Mouse (Mus musculus) MEL (cell line): ENCODE results near the gene Dcpp3. TPM values are rescaled to one million over a fixed set of nuclear protein-coding genes. Genes with fewer than 3 reads are reported as not detected.
"Not testable (repeated sequence)": the region's sequence is repeated elsewhere in the genome, so short reads cannot be mapped to it uniquely, and the experiment has no call there.

Source experiments
- DNase-seq: peaks from one replicate; pipeline ENCODE4 v3.0.0; 2011; ENCODE audit warnings: low read depth, low spot score
- H3K27ac ChIP-seq: 2 replicates; pipeline ENCODE4 v1.5.1; 2012; ENCODE audit warnings: low read depth, mild to moderate bottlenecking, control low read depth, low read length, moderate library complexity; ENCODE audit not compliant: control insufficient read depth
- H3K27me3 ChIP-seq, 2 experiments: fragments of 150-350 bp in 1 of 2; sonication (generic) in 1 of 2; 2 replicates each; pipeline ENCODE4 v1.6.1; 2012; ENCODE audit warnings: low read length in 2 of 2, mild to moderate bottlenecking in 2 of 2, improper control_type of control experiment in 1 of 2, moderate library complexity in 1 of 2; ENCODE audit not compliant: insufficient read depth in 2 of 2, control insufficient read depth in 1 of 2
- H3K36me3 ChIP-seq, 2 experiments: 2 replicates each; pipeline ENCODE4 v1.6.1; 2012 to 2014; ENCODE audit warnings: low read length in 2 of 2, improper control_type of control experiment in 1 of 2, inconsistent platforms in 1 of 2, mild to moderate bottlenecking in 1 of 2; ENCODE audit not compliant: insufficient read depth in 2 of 2, control insufficient read depth in 1 of 2
- H3K4me1 ChIP-seq, 2 experiments: fragments of 150-350 bp in 1 of 2; sonication (generic) in 1 of 2; 2 replicates each; pipeline ENCODE4 v1.6.1; 2012; ENCODE audit warnings: low read length in 2 of 2, improper control_type of control experiment in 1 of 2, mild to moderate bottlenecking in 1 of 2; ENCODE audit not compliant: insufficient read depth in 2 of 2, control insufficient read depth in 1 of 2
- H3K4me3 ChIP-seq, 2 experiments: fragments of 150-350 bp in 1 of 2; sonication (generic) in 1 of 2; 2 replicates each; pipeline ENCODE4 v1.5.1; 2012; ENCODE audit warnings: low read depth in 2 of 2, low read length in 2 of 2, mild to moderate bottlenecking in 2 of 2, moderate library complexity in 2 of 2, control low read depth in 1 of 2, improper control_type of control experiment in 1 of 2; ENCODE audit not compliant: control insufficient read depth in 1 of 2, insufficient read depth in 1 of 2
- H3K79me2 ChIP-seq: 2 replicates; pipeline ENCODE4 v1.6.1; 2012; ENCODE audit warnings: mild to moderate bottlenecking, low read length, moderate library complexity; ENCODE audit not compliant: control insufficient read depth, poor library complexity, insufficient read depth
- H3K9ac ChIP-seq: 2 replicates; pipeline ENCODE4 v1.6.1; 2012; ENCODE audit warnings: low read depth, mild to moderate bottlenecking, control low read depth, low read length, moderate library complexity; ENCODE audit not compliant: control insufficient read depth, poor library complexity, severe bottlenecking
- H3K9me3 ChIP-seq: fragments of 150-350 bp; sonication (generic); replicated peaks from 2 replicates; pipeline ENCODE4 v1.6.1; 2012; ENCODE audit warnings: mild to moderate bottlenecking, low read length, improper control_type of control experiment, moderate library complexity; ENCODE audit not compliant: insufficient read depth
- CHD1 ChIP-seq: IDR thresholded peaks from 2 replicates; pipeline ENCODE4 v1.6.1; 2012; ENCODE audit warnings: low read depth, mild to moderate bottlenecking, inconsistent platforms, low read length, improper control_type of control experiment
- CHD2 ChIP-seq: IDR thresholded peaks from 2 replicates; pipeline ENCODE4 v1.6.1; 2011; ENCODE audit warnings: low read length, improper control_type of control experiment
- CTCF ChIP-seq, 3 experiments: IDR thresholded peaks in 2 of 3; conservative IDR thresholded peaks in 1 of 3; 2 replicates each; pipeline ENCODE4 v1.5.1; 2011 to 2012; ENCODE audit warnings: low read length in 3 of 3, low read depth in 2 of 3, mild to moderate bottlenecking in 2 of 3, improper control_type of control experiment in 1 of 3, inconsistent platforms in 1 of 3, mixed read lengths in 1 of 3, moderate library complexity in 1 of 3; ENCODE audit not compliant: control insufficient read depth in 1 of 3, insufficient read depth in 1 of 3, poor library complexity in 1 of 3, severe bottlenecking in 1 of 3
- E2F4 ChIP-seq: IDR thresholded peaks from 2 replicates; pipeline ENCODE4 v1.6.1; 2011; ENCODE audit warnings: low read depth, low read length, improper control_type of control experiment, borderline replicate concordance
- ELF1 ChIP-seq: IDR thresholded peaks from 2 replicates; pipeline ENCODE4 v1.6.1; 2014; ENCODE audit warnings: low read depth, mild to moderate bottlenecking, inconsistent platforms, low read length, improper control_type of control experiment, moderate library complexity
- EP300 ChIP-seq, 2 experiments: IDR thresholded peaks; 2 replicates each; pipeline ENCODE4 v1.6.1; 2011; ENCODE audit warnings: improper control_type of control experiment in 2 of 2, low read length in 2 of 2, low read depth in 1 of 2, mild to moderate bottlenecking in 1 of 2
- ETS1 ChIP-seq: IDR thresholded peaks from 2 replicates; pipeline ENCODE4 v1.6.1; 2012; ENCODE audit warnings: low read depth, mild to moderate bottlenecking, inconsistent platforms, low read length, improper control_type of control experiment, moderate library complexity
- GATA1 ChIP-seq: IDR thresholded peaks from 2 replicates; pipeline ENCODE4 v1.6.1; 2011; ENCODE audit warnings: low read depth, low read length, improper control_type of control experiment
- HCFC1 ChIP-seq: IDR thresholded peaks from 2 replicates; pipeline ENCODE4 v1.6.1; 2012; ENCODE audit warnings: low read depth, mild to moderate bottlenecking, inconsistent platforms, low read length, improper control_type of control experiment, moderate library complexity
- MAFK ChIP-seq: IDR thresholded peaks from 2 replicates; pipeline ENCODE4 v1.6.1; 2011; ENCODE audit warnings: low read depth, mild to moderate bottlenecking, low read length, improper control_type of control experiment, borderline replicate concordance
- MEF2A ChIP-seq: IDR thresholded peaks from 2 replicates; pipeline ENCODE4 v1.6.1; 2014; ENCODE audit warnings: low read depth, mild to moderate bottlenecking, inconsistent platforms, low read length, improper control_type of control experiment; ENCODE audit not compliant: poor library complexity, insufficient replicate concordance, severe bottlenecking; ENCODE audit errors: extremely low read depth
- MXI1 ChIP-seq: IDR thresholded peaks from 2 replicates; pipeline ENCODE4 v1.6.1; 2011; ENCODE audit warnings: mild to moderate bottlenecking, low read depth, low read length, improper control_type of control experiment
- NELFE ChIP-seq: IDR thresholded peaks from 2 replicates; pipeline ENCODE4 v1.6.1; 2011; ENCODE audit warnings: low read depth, low read length, improper control_type of control experiment
- NRF1 ChIP-seq: IDR thresholded peaks from 2 replicates; pipeline ENCODE4 v1.6.1; 2014; ENCODE audit warnings: low read depth, mild to moderate bottlenecking, inconsistent platforms, low read length, improper control_type of control experiment, moderate library complexity; ENCODE audit not compliant: poor library complexity, insufficient read depth, severe bottlenecking
- POLR2A ChIP-seq, 2 experiments: IDR thresholded peaks; 2 replicates each; pipeline ENCODE4 v1.6.1; 2011 to 2012; ENCODE audit warnings: low read length in 2 of 2, mild to moderate bottlenecking in 2 of 2, control low read depth in 1 of 2, improper control_type of control experiment in 1 of 2, low read depth in 1 of 2, moderate library complexity in 1 of 2; ENCODE audit not compliant: control insufficient read depth in 1 of 2, insufficient read depth in 1 of 2, poor library complexity in 1 of 2
- POLR2AphosphoS2 ChIP-seq: IDR thresholded peaks from 2 replicates; pipeline ENCODE4 v1.6.1; 2011; ENCODE audit warnings: low read length, improper control_type of control experiment
- POLR2AphosphoS5 ChIP-seq: IDR thresholded peaks from 2 replicates; pipeline ENCODE4 v1.6.1; 2012; ENCODE audit warnings: low read depth, borderline replicate concordance, mild to moderate bottlenecking, inconsistent platforms, low read length, moderate library complexity, mixed read lengths
- SIN3A ChIP-seq: IDR thresholded peaks from 2 replicates; pipeline ENCODE4 v1.6.1; 2012; ENCODE audit warnings: low read length, improper control_type of control experiment, inconsistent platforms
- USF2 ChIP-seq, 2 experiments: IDR thresholded peaks; 2 replicates each; pipeline ENCODE4 v1.6.1; 2011 to 2012; ENCODE audit warnings: improper control_type of control experiment in 2 of 2, low read length in 2 of 2, borderline replicate concordance in 1 of 2, inconsistent platforms in 1 of 2, low read depth in 1 of 2, mild to moderate bottlenecking in 1 of 2; ENCODE audit not compliant: insufficient read depth in 1 of 2
- ZKSCAN1 ChIP-seq: IDR thresholded peaks from 2 replicates; pipeline ENCODE4 v1.6.1; 2012; ENCODE audit warnings: low read depth, mild to moderate bottlenecking, inconsistent platforms, low read length, improper control_type of control experiment, moderate library complexity
- ZMIZ1 ChIP-seq: IDR thresholded peaks from 2 replicates; pipeline ENCODE4 v1.6.1; 2012; ENCODE audit warnings: low read depth, mild to moderate bottlenecking, inconsistent platforms, low read length, improper control_type of control experiment, moderate library complexity
- polyA plus RNA-seq, 2 experiments: library from polyadenylated mRNA; stranded (reverse) in 1 of 2; unstranded in 1 of 2; fragments of >175 nt in 1 of 2; fragments of >200 nt in 1 of 2; gene quantifications; 2 replicates each; pipeline versions ENCODE4 v1.2.1 to v1.2.4; 2012; ENCODE audit warnings: low replicate concordance in 2 of 2, low read depth in 1 of 2; ENCODE audit not compliant: insufficient read length in 2 of 2, insufficient read depth in 1 of 2, missing spikeins in 1 of 2
- total RNA-seq: library from RNA; depleted of rRNA; stranded (reverse); fragments of 300-350 nt; gene quantifications from 2 replicates; pipeline ENCODE4 v1.2.3, GENCODE M21; 2012

Gene Dcpp3
- total and polyA plus RNA-seq, 3 experiments, result not detected

- Histone ChIP-seq H3K36me3 (no peaks in the 10 kb centered on the region), H3K79me2 (no peaks in the 10 kb centered on the region), H3K27ac (no peak overlapping the region), H3K4me1 (no peaks in the 10 kb centered on the region), H3K4me3 (no peak overlapping the region), H3K9ac (no peak overlapping the region), H3K27me3 (peaks cover 0 to 4% of the 10 kb centered on the region in 2 experiments; a peak in 1 of 4 replicates), H3K9me3 (no peaks in the 10 kb centered on the region)
- TF ChIP-seq POLR2AphosphoS5 (no peak), MXI1 (no peak), CHD2 (no peak), MAFK (no peak), USF2 (IDR thresholded peaks at IDR 0.05; ENCODE audit: borderline replicate concordance in 1 of 2, insufficient read depth in 1 of 2, low read depth in 1 of 2, low read length in 2 of 2) (no peak), HCFC1 (no peak), ZKSCAN1 (no peak), ZMIZ1 (no peak)
- no peak for DNase-seq
Measured at GRCm38 (mm10) chr17:23876741-23877140, 40.5 kb upstream of the Dcpp3 start.

- H3K27me3 ChIP-seq, result peaks cover 0 to 4% of the 10 kb centered on the region in 2 experiments; a peak in 1 of 4 replicates
- no peak for DNase-seq
- H3K36me3 ChIP-seq, result no peaks in the 10 kb centered on the region
- no peaks in the 10 kb centered on the region for H3K4me1 ChIP-seq
- no peak overlapping the region for H3K27ac ChIP-seq
- H3K9me3 ChIP-seq, result no peaks in the 10 kb centered on the region
- TF ChIP-seq POLR2AphosphoS2 (no peak), CHD2 (no peak), GATA1 (no peak), ETS1 (no peak), CHD1 (no peak), ELF1 (no peak), MEF2A (no peak), NELFE (no peak), POLR2A (IDR thresholded peaks at IDR 0.05; ENCODE audit: control insufficient read depth in 1 of 2, insufficient read depth in 1 of 2, low read depth in 1 of 2, low read length in 2 of 2, poor library complexity in 1 of 2) (no peak), E2F4 (no peak), EP300 (IDR thresholded peaks at IDR 0.05; ENCODE audit: low read depth in 1 of 2, low read length in 2 of 2) (no peak), NRF1 (no peak), HCFC1 (no peak), CTCF (IDR thresholded peaks at IDR 0.05 in 2 of 3, conservative IDR thresholded peaks at IDR 0.05 in 1 of 3; ENCODE audit: control insufficient read depth in 1 of 3, insufficient read depth in 1 of 3, low read depth in 2 of 3, low read length in 3 of 3, poor library complexity in 1 of 3, severe bottlenecking in 1 of 3) (no peak), SIN3A (no peak)
- no peak overlapping the region for H3K4me3 ChIP-seq
- no peak overlapping the region for H3K9ac ChIP-seq
- H3K79me2 ChIP-seq, result no peaks in the 10 kb centered on the region
Measured at GRCm38 (mm10) chr17:23877166-23877565, 40.1 kb upstream of the Dcpp3 start.

- H3K27ac ChIP-seq, H3K27me3 ChIP-seq, H3K9me3 ChIP-seq, H3K36me3 ChIP-seq, DNase-seq, H3K4me1 ChIP-seq, H3K79me2 ChIP-seq, H3K9ac ChIP-seq, H3K4me3 ChIP-seq: not testable (repeated sequence)
Measured at GRCm38 (mm10) chr17:23880576-23880975, 36.7 kb upstream of the Dcpp3 start, which contains the start of the genes Dcpp1 and Dcpp2. TSS of gene Dcpp1 (plus strand) at chr17:23880876. TSS of gene Dcpp2 (plus strand) at chr17:23880880.
